Mouse (Mus musculus) hindbrain, embryonic 12.5 days (tissue): ENCODE data around the gene Kcnn1. TPM values are rescaled to one million over a fixed set of nuclear protein-coding genes. Genes with fewer than 3 reads are reported as not detected.

ENCODE experiments used
- ATAC-seq: fragments of 200-750 bp; cut with Nextera tagmentation; 2 replicates; pipeline ENCODE4 v1.8.0; 2017; ENCODE audit warnings: moderate TSS enrichment; ENCODE audit not compliant: low FRiP score
- H3K27ac ChIP-seq: fragments of 300-500 bp; sonication (generic); 2 replicates; pipeline ENCODE4 v1.5.1; 2016; ENCODE audit warnings: mild to moderate bottlenecking
- H3K27me3 ChIP-seq: fragments of 300-500 bp; sonication (generic); 2 replicates; pipeline ENCODE4 v1.6.1; 2016; ENCODE audit warnings: mild to moderate bottlenecking
- H3K36me3 ChIP-seq: fragments of 300-500 bp; sonication (generic); 2 replicates; pipeline ENCODE4 v1.6.1; 2016; ENCODE audit warnings: mild to moderate bottlenecking
- H3K4me1 ChIP-seq: fragments of 300-500 bp; sonication (generic); 2 replicates; pipeline ENCODE4 v1.6.1; 2016
- H3K4me2 ChIP-seq: fragments of 300-500 bp; sonication (generic); replicated peaks from 2 replicates; pipeline ENCODE4 v1.6.1; 2016; ENCODE audit warnings: mild to moderate bottlenecking
- H3K4me3 ChIP-seq: fragments of 300-500 bp; sonication (generic); 2 replicates; pipeline ENCODE4 v1.5.1; 2016; ENCODE audit warnings: mild to moderate bottlenecking
- H3K9ac ChIP-seq: fragments of 300-500 bp; sonication (generic); 2 replicates; pipeline ENCODE4 v1.6.1; 2016; ENCODE audit warnings: mild to moderate bottlenecking, moderate library complexity
- H3K9me3 ChIP-seq: fragments of 300-500 bp; sonication (generic); replicated peaks from 2 replicates; pipeline ENCODE4 v1.6.1; 2016; ENCODE audit warnings: mild to moderate bottlenecking
- WGBS: fragments of 180-500 bp; shearing (Covaris S2); methylation state at CpG from one replicate; pipeline ENCODE4 v1.1.7; 2016; 5-methylcytosine and 5-hydroxymethylcytosine counted together
- polyA plus RNA-seq: library from polyadenylated mRNA; unstranded; fragments of >200 nt; fragmentation: Nextera tagmentation; extraction: Ambion mirVana; gene quantifications from 2 replicates; pipeline ENCODE4 v1.2.1, GENCODE M21; 2016

Kcnn1 gene
- polyA plus RNA-seq, 1 experiment from 2014 or later = 22.1 TPM

DNA sequence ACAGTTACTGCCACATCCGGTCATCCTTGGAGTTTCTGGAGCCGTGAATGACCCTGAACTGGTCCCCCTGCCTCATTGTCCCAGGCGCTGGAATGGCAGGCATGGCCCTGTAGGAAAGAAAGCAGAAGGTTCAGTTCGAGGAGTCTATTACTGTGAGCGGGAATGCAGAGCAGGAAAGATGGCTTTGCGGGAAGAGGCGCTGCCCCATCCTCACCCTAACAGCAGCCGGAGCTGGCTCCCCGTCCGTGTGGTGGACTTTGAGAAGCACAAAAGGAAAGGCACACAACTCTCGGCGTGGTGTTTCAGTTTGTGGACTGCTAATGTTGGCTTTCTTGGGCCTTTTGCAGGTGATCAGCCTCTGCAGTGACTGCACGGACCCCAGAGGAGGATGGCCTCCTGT is 11.4 kb upstream of the Kcnn1 start:
- Histone ChIP-seq H3K9ac (no peak overlapping the region), H3K36me3 (no peaks in the 10 kb centered on the region), H3K27ac (0 out of 2 replicates have a peak overlapping the region, but pooled peaks have one; percentile 79)

DNA sequence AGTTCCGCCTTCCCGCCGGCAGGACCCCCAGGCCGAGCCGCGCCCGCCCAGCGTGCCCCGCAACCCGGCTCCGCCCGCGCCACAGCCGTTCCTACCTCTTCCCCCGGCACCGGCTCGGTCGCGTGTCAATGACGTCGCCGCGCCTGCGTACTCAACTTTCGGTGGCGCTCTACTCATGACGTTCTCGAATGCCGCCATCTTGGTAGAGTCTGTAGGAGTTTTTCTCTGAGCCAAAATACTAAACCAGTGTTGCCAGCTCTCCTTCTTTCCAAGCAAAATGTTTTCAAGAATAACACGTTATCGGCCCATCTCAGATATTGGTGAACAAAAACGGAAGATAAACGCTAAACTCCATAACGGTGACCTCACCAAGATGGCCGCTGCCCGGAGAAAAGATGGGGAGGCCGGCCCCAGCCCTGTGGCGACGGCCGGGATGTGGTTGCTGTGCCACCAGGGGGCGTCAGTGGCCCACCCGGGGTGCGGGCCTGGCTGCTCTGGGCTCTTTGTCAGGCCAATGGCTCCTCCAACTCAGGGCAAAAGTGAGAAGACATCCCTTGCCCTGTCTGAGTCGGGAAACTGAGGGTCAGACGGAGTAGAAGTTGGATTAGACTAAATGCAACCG is 10.4 kb upstream of the Kcnn1 start, which contains the start of gene Ccdc124:
TSS of gene Ccdc124 (minus strand) at position 572 of the 622 bp plus-strand sequence.
- Histone ChIP-seq H3K27ac (peak within 1 kb of the TSS; percentile 79), H3K9me3 (no peaks in the 10 kb centered on the region), H3K4me3 (peak within 1 kb of the TSS; percentile 91), H3K9ac (peak within 1 kb of the TSS; percentile 85), H3K27me3 (no peaks in the 10 kb centered on the region), H3K4me1 (peaks cover 25% of the 10 kb centered on the region), H3K36me3 (peaks cover 2% of the 10 kb centered on the region; the same call in 1 of the 2 replicates), H3K4me2 (peak within 1 kb of the TSS; percentile 91)
- under 1% methylated on average over 46 of the region's 46 CpGs for WGBS
- peak; percentile 88 for ATAC-seq

More for the DNA sequence above, 11.4 kb upstream of the Kcnn1 start:
- Histone ChIP-seq H3K4me3 (no peak overlapping the region), H3K9me3 (no peaks in the 10 kb centered on the region), H3K27me3 (no peaks in the 10 kb centered on the region; the same call in 1 of the 2 replicates), H3K4me1 (peaks cover 16% of the 10 kb centered on the region), H3K4me2 (no peak overlapping the region)
- no peak for ATAC-seq
- 90% methylated on average over 13 of the region's 13 CpGs for WGBS

DNA sequence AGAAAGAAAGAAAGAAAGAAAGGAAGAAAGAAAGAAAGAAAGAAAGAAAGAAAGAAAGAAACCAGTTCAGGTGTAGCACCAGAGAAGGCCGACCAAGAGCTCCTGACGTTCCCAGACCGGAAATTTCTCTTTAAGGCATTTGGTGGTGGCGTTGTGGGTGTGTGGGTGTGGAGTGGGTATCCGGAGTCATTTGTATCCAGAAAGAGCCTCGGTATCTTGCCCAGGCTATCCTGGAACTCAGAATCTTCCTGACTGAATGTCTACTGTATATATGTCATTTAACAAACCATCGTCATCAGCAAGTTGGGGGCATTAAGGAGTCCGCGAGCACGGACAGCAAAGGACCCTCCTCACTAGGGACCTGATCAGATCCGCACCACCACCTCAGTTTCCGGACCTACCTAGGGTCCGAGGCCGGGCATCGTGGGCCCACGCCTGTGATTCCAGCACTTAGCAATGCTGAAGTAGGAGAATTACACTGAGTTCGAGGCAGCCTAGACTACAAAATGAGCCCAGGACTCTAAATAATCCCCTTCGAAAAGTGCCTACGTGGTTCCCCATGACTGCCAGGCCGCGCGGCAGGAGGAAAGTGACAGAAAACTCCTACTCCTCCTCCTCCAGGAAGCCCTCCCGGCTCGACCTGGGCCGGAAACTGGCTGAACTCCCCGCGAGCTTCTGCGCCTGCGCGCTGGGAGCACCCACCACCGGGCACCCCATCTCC is 9.7 kb upstream of the Kcnn1 start:
- H3K4me2 ChIP-seq = peak overlapping the region; percentile 91
- H3K36me3 ChIP-seq = peaks cover 9% of the 10 kb centered on the region
- peaks cover 31% of the 10 kb centered on the region for H3K4me1 ChIP-seq
- H3K4me3 ChIP-seq = peak overlapping the region; percentile 91
- no peaks in the 10 kb centered on the region for H3K9me3 ChIP-seq
- no peaks in the 10 kb centered on the region for H3K27me3 ChIP-seq
- ATAC-seq = no peak
- peak overlapping the region; percentile 85 for H3K9ac ChIP-seq
- 5% methylated on average over 31 of the region's 31 CpGs for WGBS
- peak overlapping the region; percentile 79 for H3K27ac ChIP-seq

DNA sequence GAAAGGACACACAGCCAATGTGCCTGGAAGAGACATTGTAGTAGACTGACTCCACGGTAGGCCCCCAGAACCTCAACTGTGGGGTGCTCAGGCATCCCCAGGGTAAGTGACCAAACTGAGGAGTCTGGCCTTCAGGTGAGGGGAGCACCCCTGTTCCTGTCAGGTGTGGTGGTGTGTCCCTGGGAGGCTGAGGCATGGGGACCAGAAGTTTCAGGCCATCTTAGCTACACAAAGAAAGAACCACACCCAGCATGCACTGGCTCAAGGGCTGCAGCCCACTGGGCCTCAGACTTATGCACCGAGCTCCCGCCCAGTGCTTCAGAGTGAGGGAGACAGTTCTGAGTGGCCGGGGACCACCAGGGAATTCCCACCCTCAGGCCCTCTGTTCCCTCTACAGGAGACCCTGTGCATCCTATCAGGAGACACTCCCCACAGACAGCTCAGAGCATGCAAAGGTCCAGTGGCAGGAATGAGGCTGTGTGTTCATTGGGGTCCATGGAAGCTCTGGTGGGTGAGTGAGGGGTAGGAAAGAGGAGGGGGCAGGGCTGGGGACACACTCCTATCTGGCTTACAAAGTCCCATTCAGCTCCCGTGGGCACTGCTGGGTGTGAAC is 8.2 kb upstream of the Kcnn1 start:
- no peaks in the 10 kb centered on the region for H3K9me3 ChIP-seq
- no peak overlapping the region for H3K4me3 ChIP-seq
- H3K4me1 ChIP-seq = peaks cover 40% of the 10 kb centered on the region
- no peak overlapping the region for H3K4me2 ChIP-seq
- H3K27me3 ChIP-seq = no peaks in the 10 kb centered on the region
- H3K36me3 ChIP-seq = peaks cover 11% of the 10 kb centered on the region
- no peak for ATAC-seq
- WGBS = 89% methylated on average over 5 of the region's 5 CpGs
- no peak overlapping the region for H3K27ac ChIP-seq
- H3K9ac ChIP-seq = 0 out of 2 replicates have a peak overlapping the region, but pooled peaks have one; percentile 3

DNA sequence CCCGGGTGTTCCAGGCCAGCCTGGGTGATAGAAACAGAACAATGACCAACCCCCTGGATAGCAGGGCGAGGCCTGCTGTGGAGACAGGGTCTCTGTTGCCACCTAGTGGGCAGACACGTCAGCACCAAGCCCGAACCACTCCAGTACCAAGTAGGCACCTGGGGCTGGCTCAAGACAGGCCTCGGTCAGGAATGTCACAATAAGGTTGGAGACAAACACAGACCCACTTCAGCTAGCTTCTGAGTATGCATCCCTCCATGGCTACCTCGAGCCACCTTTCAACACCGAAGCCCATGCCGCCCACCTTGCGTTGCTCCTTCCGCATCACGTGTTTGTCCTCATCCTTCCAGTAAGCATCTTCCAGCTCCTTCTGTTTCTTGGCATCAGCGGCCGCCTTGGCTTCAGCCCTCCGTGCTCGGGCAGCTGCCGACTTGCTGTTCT is 6.6 kb upstream of the Kcnn1 start:
- ATAC-seq = peak; percentile 11; the same call in 1 of the 2 replicates
- no peaks in the 10 kb centered on the region for H3K9me3 ChIP-seq
- H3K4me1 ChIP-seq = peaks cover 49% of the 10 kb centered on the region
- H3K27me3 ChIP-seq = no peaks in the 10 kb centered on the region
- peaks cover 11% of the 10 kb centered on the region for H3K36me3 ChIP-seq
- 50% methylated on average over 16 of the region's 16 CpGs for WGBS
- no peak overlapping the region for H3K4me3 ChIP-seq
- 0 out of 2 replicates have a peak overlapping the region, but pooled peaks have one; percentile 43 for H3K4me2 ChIP-seq
- 0 out of 2 replicates have a peak overlapping the region, but pooled peaks have one; percentile 53 for H3K9ac ChIP-seq
- peak overlapping the region; percentile 81 for H3K27ac ChIP-seq

DNA sequence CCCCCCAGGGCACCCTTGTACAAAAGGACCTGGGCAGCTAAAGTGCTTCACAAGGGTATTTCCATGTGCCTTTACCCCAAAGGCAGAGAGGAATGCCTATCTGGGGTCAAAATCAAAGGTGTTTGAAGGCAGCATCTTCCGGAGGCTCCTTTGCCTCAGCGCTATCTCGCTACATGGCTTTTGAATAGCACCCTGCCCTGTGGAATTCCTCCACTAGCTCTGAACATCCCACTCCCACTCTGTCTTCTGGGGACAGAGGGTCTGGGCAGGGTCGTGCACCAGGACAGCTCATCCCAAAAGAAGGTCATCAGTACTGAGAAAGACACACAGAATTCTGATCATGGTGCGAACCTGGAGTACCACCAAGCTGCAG is 6.1 kb upstream of the Kcnn1 start:
- H3K4me1 ChIP-seq = peaks cover 53% of the 10 kb centered on the region
- no peak for ATAC-seq
- no peaks in the 10 kb centered on the region for H3K9me3 ChIP-seq
- H3K9ac ChIP-seq = peak overlapping the region; percentile 53
- peak overlapping the region; percentile 81 for H3K27ac ChIP-seq
- peak overlapping the region; percentile 43; the same call in 1 of the 2 replicates for H3K4me2 ChIP-seq
- H3K36me3 ChIP-seq = peaks cover 11% of the 10 kb centered on the region
- WGBS = 41% methylated on average over 5 of the region's 5 CpGs
- 0 out of 2 replicates have a peak overlapping the region, but pooled peaks have one; percentile 10 for H3K4me3 ChIP-seq
- H3K27me3 ChIP-seq = no peaks in the 10 kb centered on the region

DNA sequence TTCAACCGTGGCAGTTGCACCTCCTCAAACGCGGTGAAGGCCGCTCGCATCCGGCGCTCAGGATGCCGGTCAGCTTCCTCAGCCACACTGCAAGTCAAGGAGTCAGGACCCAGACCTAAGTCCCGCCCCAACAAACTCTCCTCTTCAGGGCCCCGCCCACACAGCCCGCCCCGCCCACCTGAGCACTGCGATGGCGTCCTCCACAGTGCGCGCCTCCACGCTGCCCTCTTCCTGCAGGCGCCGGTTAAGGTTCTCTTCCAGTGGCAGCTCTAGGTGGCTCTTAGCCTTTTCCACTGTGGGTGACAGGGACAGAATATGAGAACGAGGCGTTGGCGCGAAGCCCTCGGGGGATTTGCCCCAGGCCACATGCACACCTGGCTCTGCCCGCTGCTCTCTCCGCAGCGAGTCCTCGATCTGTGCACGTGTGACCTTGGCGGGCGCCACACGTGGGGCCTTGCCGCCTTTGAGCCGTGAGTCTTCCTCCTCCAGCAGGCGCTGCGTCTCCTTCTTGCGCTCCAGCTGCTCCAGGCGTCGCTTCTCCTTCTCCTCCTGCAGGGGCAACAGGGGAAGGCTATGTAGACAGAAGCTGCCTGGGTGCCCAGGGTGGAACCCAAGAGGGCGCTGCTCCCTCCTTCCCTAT is 5.6 kb upstream of the Kcnn1 start:
- Histone ChIP-seq H3K9me3 (no peaks in the 10 kb centered on the region), H3K9ac (peak overlapping the region; percentile 53), H3K4me1 (peaks cover 58% of the 10 kb centered on the region), H3K4me2 (peak overlapping the region; percentile 43), H3K36me3 (peaks cover 11% of the 10 kb centered on the region), H3K27me3 (no peaks in the 10 kb centered on the region), H3K4me3 (peak overlapping the region; percentile 10; the same call in 1 of the 2 replicates), H3K27ac (peak overlapping the region; percentile 81)
- 11% methylated on average over 40 of the region's 40 CpGs for WGBS
- no peak for ATAC-seq

DNA sequence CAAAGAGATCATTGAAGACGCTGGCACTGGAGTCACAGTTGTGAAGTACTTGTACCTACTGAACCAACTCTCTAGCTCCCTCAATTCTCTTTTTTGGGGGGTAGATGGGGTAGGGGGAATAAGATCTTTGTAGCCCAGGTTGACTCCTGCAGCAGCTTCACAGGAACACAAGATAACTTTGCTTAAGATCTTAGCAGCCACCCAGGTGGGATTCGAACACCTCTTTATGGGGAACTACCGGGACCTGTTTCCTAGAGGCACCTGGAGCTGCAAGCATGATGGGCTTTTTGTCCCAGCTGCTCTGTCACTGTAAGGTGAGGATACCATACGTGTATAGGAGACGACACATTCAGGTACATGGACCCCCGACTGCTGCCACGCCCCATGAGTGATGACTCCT is 3.5 kb upstream of the Kcnn1 start:
- Histone ChIP-seq H3K4me2 (no peak overlapping the region; the same call in 1 of the 2 replicates), H3K4me3 (no peak overlapping the region), H3K27me3 (peaks cover 12% of the 10 kb centered on the region), H3K9ac (no peak overlapping the region), H3K27ac (peak overlapping the region; percentile 93), H3K36me3 (peaks cover 11% of the 10 kb centered on the region), H3K9me3 (no peaks in the 10 kb centered on the region), H3K4me1 (peaks cover 68% of the 10 kb centered on the region)
- ATAC-seq = no peak
- WGBS = 87% methylated on average over 7 of the region's 7 CpGs

DNA sequence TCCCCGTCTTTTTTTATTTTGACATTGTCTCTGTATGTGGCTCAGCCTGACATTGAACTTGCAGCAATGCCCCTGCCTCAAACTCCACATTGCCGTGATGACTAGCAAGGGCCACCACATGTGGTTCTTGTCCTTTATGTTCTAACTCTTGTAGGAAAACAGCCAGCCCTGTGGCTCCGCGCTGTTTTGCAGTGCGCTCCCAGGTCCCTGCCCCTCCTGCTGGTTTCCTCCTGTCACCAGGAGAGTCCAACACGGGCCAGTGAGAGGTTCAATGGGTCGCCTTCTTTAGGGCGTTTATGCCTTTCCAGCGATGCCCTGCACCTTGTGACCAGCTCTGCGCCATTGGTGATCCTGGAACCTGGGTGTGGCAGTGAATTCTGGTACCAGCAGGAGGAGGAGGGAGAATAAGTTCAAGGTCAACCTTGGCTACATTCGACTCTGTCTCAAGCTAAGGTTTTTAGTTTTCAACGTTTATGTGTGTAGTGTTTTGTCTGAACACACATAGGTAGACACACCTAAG is 3.0 kb upstream of the Kcnn1 start:
- no peaks in the 10 kb centered on the region for H3K9me3 ChIP-seq
- peaks cover 16% of the 10 kb centered on the region for H3K27me3 ChIP-seq
- peak overlapping the region; percentile 58 for H3K4me3 ChIP-seq
- WGBS = 7% methylated on average over 12 of the region's 12 CpGs
- H3K4me2 ChIP-seq = peak overlapping the region; percentile 91
- peak overlapping the region; percentile 36 for H3K9ac ChIP-seq
- H3K36me3 ChIP-seq = peaks cover 11% of the 10 kb centered on the region
- H3K4me1 ChIP-seq = peaks cover 72% of the 10 kb centered on the region
- peak; percentile 10 for ATAC-seq
- peak overlapping the region; percentile 93 for H3K27ac ChIP-seq

DNA sequence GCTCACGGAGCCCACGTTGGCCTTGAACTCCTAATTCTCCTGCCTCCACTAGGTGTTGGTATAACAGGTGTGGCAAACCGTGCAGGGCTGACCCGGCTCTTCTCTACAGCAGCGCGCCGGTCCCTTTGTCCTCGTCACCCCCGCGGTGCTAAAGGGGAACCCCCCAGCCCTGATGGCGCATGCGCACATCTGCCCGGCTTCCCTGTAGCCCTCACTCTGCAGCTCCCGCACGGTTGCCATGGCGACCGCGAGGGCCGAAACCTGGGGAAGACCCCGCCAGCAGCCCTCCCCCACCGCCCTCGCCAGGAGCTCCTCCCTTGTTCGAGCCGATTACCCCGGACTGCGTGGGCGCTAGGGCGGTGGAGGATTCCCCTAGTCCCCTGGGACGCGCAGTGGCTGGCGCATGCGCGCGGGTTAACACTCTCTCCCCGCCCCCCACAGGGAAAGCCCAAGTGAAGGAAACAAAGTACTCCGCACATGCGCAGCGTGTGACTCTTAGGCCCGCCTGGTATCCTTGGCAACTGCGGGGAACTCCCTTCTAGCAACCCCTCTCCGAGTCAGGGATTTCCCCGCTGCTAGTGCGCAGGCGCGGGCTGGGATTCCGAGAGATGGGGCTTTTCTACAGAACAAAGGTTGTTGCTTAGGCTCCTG is 2.4 kb upstream of the Kcnn1 start:
- Histone ChIP-seq H3K9ac (peak overlapping the region; percentile 83), H3K4me1 (peaks cover 72% of the 10 kb centered on the region), H3K4me2 (peak overlapping the region; percentile 91), H3K27me3 (peaks cover 16% of the 10 kb centered on the region), H3K9me3 (no peaks in the 10 kb centered on the region), H3K27ac (peak overlapping the region; percentile 98), H3K4me3 (peak overlapping the region; percentile 58), H3K36me3 (peaks cover 11% of the 10 kb centered on the region)
- WGBS = under 1% methylated on average over 46 of the region's 46 CpGs
- peak; percentile 86 for ATAC-seq

DNA sequence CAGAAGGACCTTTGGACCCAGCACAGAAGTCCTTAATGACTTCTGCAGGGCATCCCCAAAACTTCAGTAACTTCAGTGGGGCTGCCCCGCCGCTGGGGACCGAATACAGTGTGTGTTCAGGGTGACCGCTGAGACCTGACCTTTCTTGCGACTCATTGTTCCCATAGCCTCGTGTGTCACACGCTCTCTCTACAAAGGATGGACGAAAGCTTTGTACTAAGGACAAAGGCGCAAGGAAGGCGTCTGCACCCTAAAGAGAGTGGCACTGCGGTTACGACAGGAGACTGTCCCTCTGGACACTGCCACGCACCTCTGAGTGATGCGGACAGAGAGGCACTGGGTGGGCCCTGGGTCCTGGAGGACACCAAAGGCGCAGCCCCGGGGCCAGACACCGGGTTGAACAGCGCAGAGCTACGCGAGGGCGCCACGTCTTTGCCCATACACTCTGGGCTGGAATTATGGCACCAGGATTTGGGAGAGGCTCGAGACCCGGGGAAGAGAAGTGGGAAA is 1.7 kb upstream of the Kcnn1 start:
- 0% methylated on average over 24 of the region's 24 CpGs for WGBS
- ATAC-seq = peak; percentile 29
- Histone ChIP-seq H3K27ac (peak overlapping the region; percentile 98), H3K36me3 (peaks cover 11% of the 10 kb centered on the region), H3K4me3 (peak overlapping the region; percentile 58), H3K9ac (peak overlapping the region; percentile 83), H3K4me1 (peaks cover 74% of the 10 kb centered on the region), H3K4me2 (peak overlapping the region; percentile 91), H3K9me3 (no peaks in the 10 kb centered on the region), H3K27me3 (peaks cover 16% of the 10 kb centered on the region)
